Mouse (Mus musculus) CD4-positive, CD25-positive, alpha-beta regulatory T cell, adult 9 weeks (primary cell): ENCODE results near the gene Eif4g1. TPM values are rescaled to one million over a fixed set of nuclear protein-coding genes. Genes with fewer than 3 reads are reported as not detected.

ENCODE experiments used
- polyA plus RNA-seq: library from polyadenylated mRNA; unstranded; fragments of 100-300 nt; shearing (Covaris generic); gene quantifications from one replicate; pipeline ENCODE4 v1.2.1, GENCODE M21; 2017

The Eif4g1 gene
- polyA plus RNA-seq = 141 TPM

DNA sequence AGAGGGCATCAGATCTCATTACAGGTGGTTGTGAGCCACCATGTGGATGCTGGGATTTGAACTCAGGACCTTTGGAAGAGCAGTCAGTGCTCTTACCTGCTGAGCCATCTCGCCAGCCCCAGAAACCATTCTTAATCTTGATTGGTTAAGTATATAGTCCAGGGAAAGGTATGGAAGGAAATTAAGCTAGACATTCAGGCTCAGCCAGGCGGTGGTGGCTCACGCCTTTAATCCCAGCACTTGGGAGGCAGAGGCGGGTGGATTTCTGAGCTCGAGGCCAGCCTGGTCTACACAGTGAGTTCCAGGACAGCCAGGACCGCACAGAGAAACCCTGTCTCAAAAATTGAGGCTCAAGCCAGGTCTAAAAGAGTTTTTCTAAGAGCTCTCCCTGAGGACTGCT lies at the start of gene Eif4g1:
Gene Eif4g1 (plus strand): TSS at position 301 of the 400 bp plus-strand sequence.

DNA sequence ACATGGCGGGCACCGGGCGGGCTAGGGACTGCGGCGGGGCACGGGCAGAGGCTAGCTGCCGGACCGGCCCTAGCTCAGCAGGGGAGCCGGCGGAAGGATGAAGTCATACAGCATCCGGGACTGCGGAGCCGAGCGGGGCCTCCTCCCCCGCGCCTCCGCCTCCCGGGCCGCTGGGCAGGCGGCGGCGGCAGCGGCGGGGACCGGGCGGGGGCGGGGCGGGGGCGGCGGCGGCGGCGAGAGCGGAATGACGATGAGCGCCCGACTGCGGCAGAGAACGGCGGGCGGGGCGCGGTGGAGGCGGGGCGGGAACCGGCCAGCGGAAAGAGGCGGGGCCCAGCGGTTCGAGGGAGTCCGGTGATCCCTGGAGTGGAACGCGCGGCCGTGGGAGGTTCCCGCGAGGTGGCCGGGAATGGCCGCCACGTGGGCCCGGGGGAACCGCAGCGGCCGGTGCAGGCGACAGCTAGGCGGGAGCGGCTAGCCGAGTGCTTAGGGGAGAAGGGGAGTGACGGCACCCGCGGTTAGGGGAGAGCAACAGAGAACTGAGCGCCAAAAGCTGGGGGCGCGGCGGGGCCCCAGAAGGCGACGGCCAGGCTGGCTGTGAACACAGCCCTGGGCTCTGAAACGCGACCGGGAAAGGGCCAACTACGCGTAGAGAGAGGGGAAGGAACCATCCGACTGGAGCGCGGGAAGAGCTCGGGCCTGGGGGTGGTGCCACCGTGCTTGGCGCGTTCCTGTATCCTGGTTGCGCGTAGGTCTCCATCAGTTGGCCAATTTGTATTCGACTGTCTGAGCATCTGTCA lies 46.7 kb upstream of the Eif4g1 start, which contains the start of gene Camk2n2:
Gene Camk2n2 (minus strand): TSS at position 97 of the 800 bp plus-strand sequence.

DNA sequence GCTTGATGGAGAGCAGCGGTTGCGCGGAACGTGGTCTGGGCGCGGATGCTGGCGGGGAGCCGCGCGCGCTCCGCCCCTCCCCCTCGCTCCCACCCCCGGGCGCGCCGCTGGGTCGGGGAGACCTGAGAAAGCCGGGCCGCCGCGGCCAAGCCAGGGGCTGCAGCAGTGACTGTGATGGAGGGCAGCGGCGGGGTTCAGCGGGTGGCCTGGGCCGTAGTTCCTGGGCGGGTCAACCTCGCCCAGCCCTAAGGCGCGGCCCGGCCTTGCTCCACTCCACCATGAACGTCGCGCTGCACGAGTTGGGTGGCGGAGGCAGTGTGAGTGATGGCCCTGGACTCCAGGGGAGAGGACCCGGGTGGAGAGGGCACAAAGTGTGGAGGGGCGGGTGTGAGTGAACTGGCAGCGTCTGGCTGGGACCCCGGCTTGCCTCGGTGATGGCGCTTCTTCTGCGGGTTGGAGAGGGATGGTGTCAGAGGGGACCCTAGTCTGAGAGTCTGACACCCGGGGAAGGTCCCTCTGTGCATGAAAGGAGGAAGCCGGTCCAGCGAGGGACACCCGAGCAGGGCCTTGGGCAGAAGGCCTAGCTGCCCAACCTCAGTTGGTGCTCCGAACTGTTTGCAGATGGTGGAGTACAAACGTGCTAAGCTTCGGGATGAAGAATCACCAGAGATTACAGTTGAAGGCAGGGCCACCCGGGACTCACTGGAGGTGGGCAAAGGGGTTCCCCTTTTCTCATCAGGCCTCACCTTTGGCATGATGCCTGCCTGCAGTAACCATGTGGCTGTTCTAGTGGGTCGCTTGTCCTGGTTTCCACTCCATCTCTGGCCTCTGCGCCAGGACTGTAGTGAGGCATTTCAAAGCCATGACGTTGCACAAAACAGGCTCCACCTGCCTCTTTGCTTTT lies 38.1 kb upstream of the Eif4g1 start, which contains the start of gene Ece2:
Gene Ece2 (plus strand): TSS at position 98 of the 904 bp plus-strand sequence.

DNA sequence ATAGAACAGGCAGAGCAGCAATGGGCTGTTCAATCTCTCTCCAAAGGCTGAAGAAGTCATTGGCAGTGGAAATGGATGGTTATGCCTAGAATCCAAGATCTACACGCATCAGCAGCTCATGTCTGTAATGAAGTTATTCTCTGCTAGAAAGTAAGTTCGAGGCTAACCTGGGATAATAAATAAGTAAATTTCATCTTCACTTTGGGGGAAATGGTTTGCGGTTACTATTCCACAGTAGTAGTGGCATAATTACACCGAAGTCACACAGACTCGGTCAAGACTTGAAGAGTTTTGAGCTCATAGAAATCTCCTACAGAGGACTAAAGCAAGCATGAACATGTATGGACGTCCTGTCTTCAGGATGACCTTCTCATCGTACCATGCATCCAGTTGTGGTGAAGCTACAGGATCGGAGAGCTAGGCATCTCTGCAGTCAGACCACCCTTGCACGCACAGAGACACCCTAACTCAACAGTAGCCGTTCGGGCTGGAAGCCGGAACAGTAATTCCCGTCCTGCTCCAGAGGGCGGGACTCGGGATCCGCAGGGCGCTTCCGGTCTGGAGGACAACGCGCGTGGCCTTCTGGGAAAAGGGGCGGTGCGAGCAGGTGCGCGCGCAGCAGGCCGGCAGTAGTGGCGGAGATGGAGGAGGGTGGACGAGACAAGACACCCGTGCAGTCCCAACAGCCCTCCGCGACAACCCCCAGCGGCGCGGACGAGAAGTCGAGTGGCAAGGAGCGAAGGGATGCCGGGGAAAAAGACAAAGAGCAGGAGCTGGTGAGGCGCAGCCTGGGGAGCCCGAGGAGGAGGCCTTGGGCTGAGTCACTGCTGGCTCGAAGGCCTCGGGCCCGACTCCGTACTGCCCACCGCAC lies 16.8 kb upstream of the Eif4g1 start, which contains the start of gene Psmd2:
Gene Psmd2 (plus strand): TSS at position 577 of the 871 bp plus-strand sequence.

DNA sequence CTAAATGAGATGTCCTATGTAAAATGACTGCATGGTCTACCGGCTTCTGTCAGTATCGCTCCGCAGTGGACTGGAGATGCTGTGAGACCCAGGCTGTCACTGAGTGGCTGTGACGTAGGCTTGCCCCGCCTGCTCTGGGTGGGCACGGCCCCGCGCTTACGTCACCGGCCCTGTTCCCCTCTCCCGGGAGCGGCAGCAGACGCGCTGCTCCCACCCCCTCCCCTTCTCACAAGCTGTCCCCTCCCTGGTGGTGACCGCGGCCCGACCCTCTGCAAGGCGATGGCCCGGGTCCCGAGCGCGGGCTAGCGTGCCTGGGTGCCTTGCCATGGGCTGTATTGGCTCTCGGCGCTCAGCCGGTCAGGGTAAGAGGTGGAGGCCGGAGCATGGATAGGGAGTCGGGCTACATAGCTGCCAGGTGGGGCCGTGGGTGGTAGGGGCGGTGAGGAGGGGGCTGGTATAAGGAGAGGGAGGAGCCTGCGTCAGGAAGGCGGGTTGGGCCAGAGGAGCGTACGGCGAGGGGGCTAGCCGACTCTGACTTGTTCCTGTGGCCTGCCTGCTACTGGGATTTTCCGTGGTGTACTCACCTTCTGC lies 25.1 kb downstream of the Eif4g1 start, which contains the start of gene Fam131a:
Gene Fam131a (plus strand): TSS at position 131 of the 591 bp plus-strand sequence.

DNA sequence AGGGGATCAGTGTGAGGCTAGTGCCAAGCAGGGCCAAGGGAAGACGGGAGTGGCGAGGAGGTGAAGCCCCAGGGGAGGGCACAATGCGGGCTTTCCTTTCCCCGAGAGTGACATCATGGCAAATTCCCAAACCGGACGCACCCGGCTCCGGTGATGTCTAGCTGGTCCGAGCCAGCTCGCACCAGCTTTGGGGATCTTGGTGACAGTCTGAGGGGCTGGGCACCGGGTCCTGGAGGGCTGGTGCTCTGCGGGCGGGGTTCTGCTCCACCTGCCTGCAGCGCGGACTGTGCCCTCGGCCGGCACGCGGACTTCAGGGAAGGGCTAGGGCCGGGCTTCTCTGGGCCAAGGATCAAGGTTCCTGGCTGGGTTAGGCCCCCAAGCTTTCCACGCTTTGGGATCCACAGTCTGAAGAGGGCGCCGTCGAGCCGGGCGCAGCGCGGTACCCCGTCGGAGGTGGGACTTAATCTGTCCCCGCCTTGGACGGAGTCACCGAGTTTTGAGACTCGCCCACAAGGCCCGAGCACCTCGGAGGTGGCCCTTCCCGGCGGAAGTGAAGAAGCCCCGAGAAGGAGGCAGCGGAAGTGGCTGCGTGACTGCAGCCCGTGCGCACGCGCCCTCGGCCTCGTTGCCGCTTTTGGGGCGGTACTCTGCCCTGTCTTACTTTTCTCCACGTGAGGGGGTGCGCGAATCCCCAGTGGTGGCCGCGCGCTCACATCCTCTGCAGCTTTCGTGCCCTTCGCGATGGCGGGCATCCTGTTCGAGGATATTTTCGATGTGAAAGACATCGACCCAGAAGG lies 49.3 kb downstream of the Eif4g1 start, which contains the start of the genes Polr2h and Clcn2:
Gene Polr2h (plus strand): TSS at position 485 of the 797 bp plus-strand sequence.
Gene Clcn2 (minus strand): TSS at position 566 of the 797 bp plus-strand sequence.

DNA sequence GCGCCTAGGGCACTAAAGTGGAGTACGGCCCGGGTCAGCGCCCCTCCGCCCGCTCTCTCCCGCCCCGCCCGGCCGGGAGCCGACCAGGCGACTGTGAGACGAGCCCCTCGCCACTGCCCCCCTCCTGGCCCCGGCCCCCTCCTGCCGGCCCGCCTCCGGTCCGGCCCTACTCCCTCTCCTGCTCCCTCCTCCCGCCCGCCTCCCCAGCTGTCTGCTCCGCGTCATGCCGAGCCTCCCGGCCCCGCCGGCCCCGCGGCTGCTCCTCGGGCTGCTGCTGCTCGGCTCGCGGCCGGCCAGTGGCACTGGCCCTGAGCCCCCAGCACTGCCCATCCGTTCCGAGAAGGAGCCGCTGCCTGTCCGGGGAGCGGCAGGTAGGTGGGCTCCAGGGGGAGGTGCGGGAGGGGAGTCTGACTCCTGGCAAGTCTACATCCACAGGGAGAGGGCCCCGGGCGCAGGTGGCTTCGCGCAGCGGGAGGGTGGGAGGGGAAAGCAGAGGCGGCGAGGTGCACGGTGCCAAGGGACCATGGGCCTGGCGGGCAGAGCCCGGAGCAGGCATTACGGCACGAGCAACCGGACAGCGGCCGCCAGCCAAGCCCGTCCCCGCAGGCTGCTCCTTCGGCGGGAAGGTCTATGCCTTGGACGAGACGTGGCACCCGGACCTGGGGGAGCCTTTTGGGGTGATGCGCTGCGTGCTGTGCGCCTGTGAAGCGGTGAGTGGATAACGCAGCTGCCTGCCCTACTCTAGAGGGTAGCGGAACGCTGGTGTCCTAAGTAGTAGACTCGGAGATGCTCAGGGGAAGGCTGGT lies 65.0 kb downstream of the Eif4g1 start, which contains the start of gene Chrd:
Gene Chrd (plus strand): TSS at position 203 of the 806 bp plus-strand sequence.

DNA sequence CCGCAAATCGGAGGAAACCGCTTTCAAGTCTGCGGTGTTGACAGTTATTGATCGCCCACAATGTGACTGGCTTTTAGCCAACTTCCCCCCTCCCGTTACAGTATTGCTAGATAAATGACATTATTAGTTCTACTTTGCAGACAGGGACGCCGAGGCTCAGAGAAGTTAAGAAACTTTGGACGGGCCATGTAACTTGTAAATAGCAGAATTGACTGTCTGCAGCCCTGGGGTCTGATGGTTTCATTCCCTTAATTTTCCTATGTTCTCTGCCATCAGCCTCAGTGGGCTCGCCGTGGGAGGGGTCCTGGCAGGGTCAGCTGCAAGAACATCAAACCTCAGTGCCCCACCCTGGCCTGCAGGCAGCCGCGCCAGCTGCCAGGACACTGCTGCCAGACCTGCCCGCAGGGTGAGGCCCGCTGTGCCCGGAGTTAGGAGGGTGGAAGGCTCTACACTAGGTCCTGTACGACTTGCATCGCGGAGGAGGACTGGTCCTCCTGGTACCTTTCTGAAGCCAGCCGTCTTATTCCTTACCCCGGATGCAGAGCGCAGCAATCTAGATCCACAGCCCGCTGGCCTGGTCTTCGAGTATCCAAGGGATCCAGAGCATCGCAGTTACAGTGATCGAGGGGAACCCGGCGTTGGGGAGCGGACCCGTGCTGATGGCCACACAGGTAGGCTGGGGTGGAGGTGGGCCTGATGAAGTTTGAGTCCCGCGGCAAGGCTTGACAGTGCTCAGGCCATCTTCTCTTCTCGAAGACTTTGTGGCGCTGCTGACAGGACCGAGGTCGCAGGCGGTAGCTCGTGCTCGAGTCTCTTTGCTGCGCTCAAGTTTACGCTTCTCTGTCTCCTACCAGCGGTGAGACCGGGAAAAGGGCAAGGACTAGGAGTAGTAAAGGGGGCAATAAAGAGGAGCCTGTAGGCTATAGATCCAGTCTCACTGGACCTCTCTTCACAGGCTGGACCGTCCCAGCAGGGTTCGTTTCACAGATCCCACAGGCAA lies 65.9 kb downstream of the Eif4g1 start, which contains the start of gene Thpo:
Gene Thpo (minus strand): TSS at position 781 of the 1,000 bp plus-strand sequence.

Other genes starting within 250 kb of the Eif4g1 start
- 39.9 TPM for gene Abcc5, start 241.9 kb upstream of the Eif4g1 start, polyA plus RNA-seq
- 15.3 TPM for gene Eif2b5, start 169.5 kb upstream of the Eif4g1 start, polyA plus RNA-seq
- gene Dvl3, start 151.3 kb upstream of the Eif4g1 start, polyA plus RNA-seq = 5.9 TPM
- 486 TPM for gene Ap2m1, start 132.8 kb upstream of the Eif4g1 start, polyA plus RNA-seq
- 121 TPM for gene Abcf3, start 119.7 kb upstream of the Eif4g1 start, polyA plus RNA-seq
- gene Vwa5b2, start 78.8 kb upstream of the Eif4g1 start, polyA plus RNA-seq = 0.29 TPM
- 27.3 TPM for gene Eef1akmt4, start 56.7 kb upstream of the Eif4g1 start, polyA plus RNA-seq
- gene Gm49333, start 56.7 kb upstream of the Eif4g1 start, polyA plus RNA-seq = not detected
- gene Alg3, start 56.6 kb upstream of the Eif4g1 start, polyA plus RNA-seq = 49.3 TPM
- gene Camk2n2, start 47.0 kb upstream of the Eif4g1 start, polyA plus RNA-seq = not detected
- gene Ece2, start 38.5 kb upstream of the Eif4g1 start, polyA plus RNA-seq = not detected
- gene Psmd2, start 16.7 kb upstream of the Eif4g1 start, polyA plus RNA-seq = 280 TPM
- gene Fam131a, start 24.9 kb downstream of the Eif4g1 start, polyA plus RNA-seq = 2.4 TPM
- gene Polr2h, start 49.4 kb downstream of the Eif4g1 start, polyA plus RNA-seq = 86.1 TPM
- gene Clcn2, start 49.4 kb downstream of the Eif4g1 start, polyA plus RNA-seq = 1.1 TPM
- gene Chrd, start 64.8 kb downstream of the Eif4g1 start, polyA plus RNA-seq = not detected
- gene Thpo, start 66.2 kb downstream of the Eif4g1 start, polyA plus RNA-seq = not detected